Mouse (Mus musculus): ENCODE measurements around the gene Usp6nl. TPM values are rescaled to one million over a fixed set of nuclear protein-coding genes. Genes with fewer than 3 reads are reported as not detected.

Usp6nl gene
- total RNA-seq, 2 experiments from 2014 or later = 6.3 to 6.7 TPM

DNA sequence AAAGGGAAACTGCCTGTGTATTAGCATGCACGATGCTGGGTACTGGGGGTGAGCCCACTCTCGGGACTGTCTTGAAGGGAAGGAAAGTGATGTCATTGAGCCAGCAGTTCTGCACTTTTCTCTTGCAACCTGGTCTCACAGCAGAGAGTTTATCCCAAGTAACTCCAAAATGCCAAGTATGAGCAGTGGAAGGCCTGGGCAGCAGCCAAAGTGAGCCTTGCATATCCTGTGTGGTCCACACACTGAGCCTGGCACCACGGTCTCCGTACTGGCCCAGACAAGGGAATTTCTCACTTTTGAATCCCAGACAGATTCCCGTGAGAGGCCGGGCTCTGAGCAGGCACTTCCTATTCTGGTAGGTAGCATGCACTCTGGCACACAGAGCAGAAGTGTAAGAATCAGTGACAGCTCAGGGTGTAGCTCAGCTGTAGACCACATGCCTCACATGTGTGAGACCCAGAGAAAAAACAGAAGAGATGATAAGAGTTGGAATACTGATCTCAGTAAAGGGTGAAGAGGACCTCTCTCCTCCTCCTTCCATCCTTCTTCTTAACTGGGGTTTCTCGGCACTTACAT lies 132.6 kb downstream of the Usp6nl start:
- intact Hi-C loops (cut with DNase I) = no loop called here

DNA sequence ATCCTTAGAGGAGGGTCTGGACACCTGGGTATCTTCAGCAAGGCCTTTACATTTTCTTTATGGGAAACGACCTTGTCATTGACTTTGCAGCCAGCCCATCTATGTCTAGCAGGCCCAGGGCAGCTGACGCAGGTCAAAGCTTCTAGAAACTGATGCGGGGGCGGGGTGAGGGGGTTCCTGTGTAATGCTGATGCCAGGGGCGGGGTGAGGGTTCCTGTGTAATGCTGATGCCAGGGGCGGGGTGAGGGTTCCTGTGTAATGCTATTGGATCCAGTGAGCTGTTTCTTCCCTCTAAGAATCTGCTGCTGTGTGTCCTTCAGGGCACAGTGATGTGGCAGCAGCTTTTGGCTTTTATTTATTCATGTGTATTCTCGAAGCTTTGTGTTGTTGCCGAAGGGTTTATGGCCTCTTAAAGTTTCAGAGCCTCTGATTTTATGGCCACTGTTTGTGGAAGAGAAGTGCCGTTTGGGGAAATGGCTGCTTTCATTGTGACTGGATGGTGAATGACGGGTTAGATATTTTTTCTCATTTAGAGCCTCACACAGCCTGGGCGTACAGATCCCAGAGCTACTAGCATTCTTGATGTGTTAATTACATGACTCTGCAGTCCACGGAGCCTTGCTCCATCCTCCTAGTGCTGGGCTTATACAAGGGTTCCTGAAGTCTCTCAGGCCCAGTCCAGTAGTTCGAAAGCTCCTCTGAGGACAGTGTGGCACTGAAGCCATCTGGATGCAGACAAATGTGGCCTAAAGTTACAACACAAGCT lies 137.0 kb downstream of the Usp6nl start:
- DNase-seq (ENCODE audit: low spot score) = no peak
- intact Hi-C loops (cut with DNase I) = no loop called here

More for the DNA sequence above, 132.6 kb downstream of the Usp6nl start:
- no peak for DNase-seq (ENCODE audit: low spot score)

DNA sequence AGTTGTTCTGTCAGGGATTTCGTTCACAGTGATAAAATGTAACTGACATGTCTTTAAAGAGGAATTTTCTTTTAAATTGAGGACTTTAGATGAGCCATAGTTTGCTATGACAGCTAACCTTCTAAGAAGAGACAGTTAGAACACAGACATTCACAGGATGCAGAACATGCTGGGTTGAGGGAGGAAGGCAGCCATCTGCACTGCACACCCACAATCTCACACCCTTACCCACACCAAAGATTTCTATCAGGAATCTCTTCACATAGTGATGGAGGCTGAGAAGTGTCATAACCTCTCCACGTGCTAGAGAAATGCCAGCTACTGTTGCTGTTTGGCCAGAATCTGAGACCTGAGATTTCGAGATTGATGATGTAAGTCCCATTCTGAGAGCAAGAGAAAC lies 139.8 kb downstream of the Usp6nl start:
- no peak for DNase-seq (ENCODE audit: low spot score)
- intact Hi-C loops (cut with DNase I) = no loop called here

DNA sequence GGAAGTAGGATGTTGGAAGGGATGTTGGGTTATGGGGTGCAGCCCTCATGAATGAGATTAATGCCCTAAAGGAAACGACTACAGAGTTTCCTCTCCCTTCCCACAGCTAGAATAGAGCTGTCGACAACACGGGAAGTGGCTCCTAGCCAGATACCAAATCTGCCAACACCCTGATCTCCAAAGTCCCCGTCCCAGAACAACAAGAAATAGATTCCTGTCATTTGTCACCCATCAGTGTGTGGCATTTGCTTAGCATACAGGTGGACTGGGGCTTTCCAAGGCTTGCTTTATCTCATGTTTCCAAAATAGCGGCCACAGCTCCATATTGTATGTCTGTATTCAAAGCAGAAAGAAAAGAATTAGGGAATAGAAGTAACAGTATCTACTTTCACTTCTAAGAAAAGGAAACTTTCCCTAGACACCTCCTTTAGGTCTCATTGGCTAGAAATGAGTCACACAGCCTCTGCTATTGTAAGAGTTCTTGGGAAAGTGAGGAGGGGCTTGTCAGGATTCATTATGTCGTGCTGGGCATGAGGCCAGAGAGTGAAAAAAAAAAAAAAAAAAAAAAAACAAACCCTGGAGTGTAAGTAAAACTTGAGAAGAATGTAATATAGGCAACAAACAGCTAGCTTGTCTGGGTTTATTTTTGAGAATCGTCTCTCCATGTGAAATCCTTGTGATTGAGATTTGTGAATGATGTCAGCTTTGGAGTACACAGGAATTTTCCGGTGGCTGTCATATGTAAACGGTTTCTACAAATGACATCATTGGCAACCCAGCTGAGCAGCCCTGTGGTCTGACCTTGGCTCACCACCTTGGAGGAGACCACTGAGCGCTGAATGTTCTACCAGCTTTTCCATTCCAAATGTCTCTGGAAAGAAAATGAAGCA lies 141.6 kb downstream of the Usp6nl start:
- intact Hi-C loops (cut with DNase I) = no loop called here
- DNase-seq (ENCODE audit: low spot score) = peak; percentile 26

DNA sequence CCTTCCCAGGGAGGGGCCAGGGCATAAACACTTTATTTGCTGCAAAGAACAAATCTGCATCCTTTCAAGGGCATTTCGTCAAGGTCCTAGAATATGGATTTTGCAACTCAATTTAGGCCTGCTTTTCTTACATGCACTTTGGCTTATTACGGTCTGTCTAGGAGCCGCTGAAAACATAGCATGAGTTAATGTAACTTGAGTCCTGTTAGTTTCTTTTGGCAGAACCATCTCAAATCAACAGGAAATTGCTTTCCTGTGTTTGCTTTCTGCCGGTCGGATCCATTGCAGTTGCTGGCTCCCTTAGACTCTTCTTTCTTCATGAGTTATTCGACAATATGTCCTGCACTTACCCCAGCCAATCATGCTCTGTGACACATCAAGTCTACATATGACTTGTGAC lies 143.9 kb downstream of the Usp6nl start:
- no peak for DNase-seq (ENCODE audit: low spot score)
- intact Hi-C loops (cut with DNase I) = loop anchor here (5.0 kb wide), 2 partner anchors 76 to 249 kb away; no protein-coding TSS in a partner anchor

DNA sequence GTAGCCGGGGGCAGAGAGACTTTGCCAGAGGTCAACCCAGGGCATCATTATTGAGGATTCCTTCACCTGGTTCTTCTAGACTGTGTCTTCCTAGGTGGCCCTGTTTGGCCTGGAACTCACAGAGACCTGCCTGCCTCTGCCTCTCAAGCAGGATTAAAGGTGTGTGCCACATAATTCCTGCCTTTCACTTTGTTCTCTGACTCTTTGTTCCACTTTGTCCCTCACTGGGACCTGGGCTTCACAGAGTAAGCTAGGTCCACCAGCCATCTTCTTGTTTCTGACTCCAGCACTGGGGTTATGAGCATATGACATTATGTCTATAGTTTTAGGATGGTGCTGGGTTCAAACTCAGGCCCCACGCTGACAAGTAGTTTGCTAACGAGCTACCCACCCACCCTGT lies 144.9 kb downstream of the Usp6nl start:
- no peak for DNase-seq (ENCODE audit: low spot score)
- intact Hi-C loops (cut with DNase I) = loop anchor here (5.0 kb wide), 2 partner anchors 75 to 250 kb away; no protein-coding TSS in a partner anchor

DNA sequence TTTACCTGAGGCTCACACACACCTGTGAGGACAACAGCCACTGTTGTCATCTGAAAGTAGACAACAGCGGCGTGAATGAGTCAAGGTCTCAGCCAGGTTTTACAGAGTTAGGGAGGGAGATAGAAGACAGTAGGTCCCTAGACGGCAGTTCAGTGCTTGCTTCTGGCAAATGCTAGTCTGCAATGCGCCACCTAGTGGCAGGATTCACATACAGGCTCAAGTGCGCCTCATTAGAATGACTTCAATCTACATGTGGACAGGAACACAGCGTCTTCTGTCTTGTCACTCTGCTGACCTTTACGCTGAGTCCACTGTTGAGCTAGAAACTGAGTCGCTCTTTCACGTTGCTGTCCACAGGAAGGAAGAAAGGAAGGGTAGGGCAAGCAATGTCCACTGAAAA lies 146.7 kb downstream of the Usp6nl start:
- intact Hi-C loops (cut with DNase I) = loop anchor here (2.0 to 5.0 kb wide), 3 partner anchors 32 to 252 kb away; no protein-coding TSS in a partner anchor
- no peak for DNase-seq (ENCODE audit: low spot score)

DNA sequence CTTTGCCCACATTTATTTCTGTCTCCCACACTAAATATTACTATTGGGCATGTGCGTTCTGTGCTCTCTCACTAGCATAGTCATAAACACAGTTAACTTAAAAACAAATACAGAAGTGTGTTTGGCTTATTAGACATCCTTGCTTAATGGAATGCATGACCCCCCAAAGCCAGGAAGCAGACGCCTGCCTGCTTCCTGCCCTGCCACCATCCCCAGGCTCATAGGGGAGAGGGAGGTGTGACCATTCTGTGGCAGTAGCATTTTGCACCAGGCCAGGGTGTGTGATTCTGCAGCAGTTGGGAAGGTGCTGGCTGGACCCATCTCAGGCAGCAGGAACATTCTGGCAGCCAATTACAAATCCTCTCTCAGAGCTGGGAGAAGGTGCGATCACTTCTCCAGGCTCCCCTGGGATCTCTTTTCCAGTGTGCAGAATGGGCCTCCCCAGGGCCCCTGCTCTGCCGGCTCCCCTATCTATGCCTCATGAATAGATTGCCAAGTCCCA lies 148.7 kb downstream of the Usp6nl start:
- DNase-seq (ENCODE audit: low spot score) = no peak
- intact Hi-C loops (cut with DNase I) = no loop called here

DNA sequence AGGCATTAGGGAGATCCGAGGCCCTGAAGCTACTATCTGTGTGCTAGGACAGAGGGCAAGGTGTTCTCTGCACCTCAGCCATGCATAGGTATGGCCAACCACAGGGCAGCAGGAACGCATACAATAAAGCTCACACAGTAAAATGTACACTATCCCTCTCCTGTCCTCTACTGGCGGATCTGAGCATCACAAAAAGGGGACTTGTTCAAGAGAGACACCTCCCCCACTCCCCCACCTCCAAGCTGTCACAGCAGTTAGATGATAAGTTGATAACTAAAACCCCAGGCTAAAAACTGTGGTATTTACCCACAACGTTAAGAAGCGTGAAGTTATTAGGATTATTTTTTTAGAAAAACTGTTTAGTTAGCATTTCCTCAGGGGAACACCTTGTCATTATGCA lies 151.4 kb downstream of the Usp6nl start:
- intact Hi-C loops (cut with DNase I) = no loop called here

DNA sequence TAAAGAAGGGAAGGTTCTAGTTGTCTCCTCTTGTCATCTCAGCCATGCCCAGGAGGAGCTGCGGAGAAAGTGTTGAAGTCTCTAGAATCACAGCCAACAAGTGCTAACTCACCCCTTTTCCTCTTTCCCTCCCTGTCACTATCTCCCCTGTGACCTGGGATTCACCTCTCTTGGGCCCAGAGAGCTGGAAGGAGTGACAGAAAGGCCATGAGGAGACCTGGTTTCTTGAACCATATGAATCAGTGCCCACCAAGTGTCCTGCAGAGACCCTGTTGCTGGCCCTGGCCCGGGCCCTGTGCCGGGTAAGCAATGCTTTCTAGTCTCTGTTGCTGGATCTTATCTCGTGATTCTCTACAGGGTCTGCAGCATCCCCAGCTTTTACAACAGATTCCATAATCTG lies 155.4 kb downstream of the Usp6nl start:
- DNase-seq (ENCODE audit: low spot score) = no peak
- intact Hi-C loops (cut with DNase I) = no loop called here

More for the DNA sequence above, 151.4 kb downstream of the Usp6nl start:
- DNase-seq (ENCODE audit: low spot score) = no peak

DNA sequence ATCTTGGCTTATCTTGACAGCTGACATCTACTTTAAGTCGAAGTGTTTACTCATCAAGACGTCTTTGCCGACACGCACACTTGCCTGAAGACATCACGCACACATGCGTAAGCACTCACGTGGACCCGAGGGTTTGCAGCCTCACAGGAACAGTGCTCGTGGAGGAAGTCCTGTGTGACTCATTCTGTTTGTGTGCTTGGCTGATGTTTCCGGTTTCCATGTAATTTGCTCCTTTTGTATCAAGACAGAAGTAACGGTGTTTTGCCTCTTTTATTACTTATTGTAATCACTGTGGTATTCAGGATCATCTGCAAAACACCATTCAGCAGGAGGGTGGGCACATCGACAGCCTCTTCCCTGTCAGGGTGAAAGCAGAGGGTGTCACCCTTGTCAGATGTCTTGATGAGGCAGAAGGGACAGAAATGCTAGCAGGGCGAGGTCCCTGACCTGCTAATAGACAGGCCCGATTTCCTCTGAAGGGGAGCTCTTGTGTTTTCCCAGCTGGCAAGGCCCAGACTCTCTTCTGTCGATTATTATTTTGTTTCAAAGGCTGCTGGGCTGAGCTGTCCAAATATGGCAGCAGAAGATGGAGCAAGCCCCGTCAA lies 156.0 kb downstream of the Usp6nl start:
- peak; percentile 54 for DNase-seq (ENCODE audit: low spot score)
- intact Hi-C loops (cut with DNase I) = no loop called here

DNA sequence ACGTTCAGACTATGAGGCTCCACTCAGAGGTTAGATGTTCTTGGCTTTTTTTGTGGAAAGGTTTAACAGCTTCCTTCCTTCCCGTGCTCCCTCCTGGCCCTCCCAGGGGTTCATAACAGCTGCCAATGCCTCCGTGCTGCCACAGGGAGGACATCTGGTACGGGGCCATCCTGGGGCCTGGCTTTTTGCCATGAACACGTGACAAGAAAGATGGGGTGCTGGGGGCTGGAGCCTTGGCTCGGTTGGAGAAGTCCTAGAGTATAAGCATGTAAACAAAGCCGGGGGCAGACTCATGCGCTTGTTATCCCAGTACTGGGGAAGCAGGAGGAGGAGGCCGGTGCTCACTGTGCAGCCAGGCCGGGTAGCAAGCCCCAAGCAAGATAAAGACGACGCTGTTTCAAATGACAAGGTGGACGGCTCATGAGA lies 156.5 kb downstream of the Usp6nl start:
- DNase-seq (ENCODE audit: low spot score) = peak; percentile 82
- intact Hi-C loops (cut with DNase I) = no loop called here

DNA sequence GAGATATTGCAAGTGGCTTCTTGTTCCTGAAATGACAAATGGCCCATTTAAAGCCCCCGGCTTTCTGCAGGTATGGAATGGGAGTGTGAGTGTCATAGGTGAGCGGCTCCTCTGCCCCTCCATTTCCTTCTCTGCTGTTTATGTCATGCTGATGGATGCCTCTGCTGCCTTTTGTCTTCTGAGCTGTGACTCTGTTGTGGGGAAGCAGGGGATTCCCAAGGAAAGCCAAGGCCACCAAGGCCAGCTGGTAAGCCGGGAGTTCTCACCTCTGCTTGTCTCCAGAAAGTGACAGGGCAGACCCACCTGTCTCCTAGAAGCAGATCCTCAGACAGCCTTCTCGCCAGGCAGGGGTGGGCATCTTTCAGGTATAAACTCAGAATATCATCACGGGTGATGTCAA lies 157.2 kb downstream of the Usp6nl start:
- no peak for DNase-seq (ENCODE audit: low spot score)
- intact Hi-C loops (cut with DNase I) = loop anchor here (5.0 kb wide), 1 partner anchor 63 kb away; no protein-coding TSS in a partner anchor

DNA sequence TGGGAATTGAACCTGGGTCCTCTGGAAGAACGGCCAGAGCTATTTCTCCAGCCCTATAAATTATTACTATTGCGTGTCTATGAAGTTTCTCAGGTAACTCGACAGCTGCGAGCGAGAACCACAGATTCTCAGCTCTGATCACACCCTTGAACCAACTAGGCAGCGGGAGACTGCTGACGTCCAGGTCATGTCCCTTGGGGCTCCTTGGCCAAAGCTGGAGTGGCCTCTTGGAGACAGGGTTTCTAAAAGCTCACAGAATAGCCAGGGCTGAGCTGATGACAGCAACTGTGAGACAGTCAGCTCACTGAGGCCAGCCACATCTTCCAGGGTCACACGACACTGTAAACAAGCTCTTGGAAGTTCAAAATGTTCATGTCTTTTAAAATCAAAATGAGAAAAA lies 159.5 kb downstream of the Usp6nl start:
- intact Hi-C loops (cut with DNase I) = loop anchor here (5.0 kb wide), 1 partner anchor 60 kb away; no protein-coding TSS in a partner anchor
- DNase-seq (ENCODE audit: low spot score) = no peak

DNA sequence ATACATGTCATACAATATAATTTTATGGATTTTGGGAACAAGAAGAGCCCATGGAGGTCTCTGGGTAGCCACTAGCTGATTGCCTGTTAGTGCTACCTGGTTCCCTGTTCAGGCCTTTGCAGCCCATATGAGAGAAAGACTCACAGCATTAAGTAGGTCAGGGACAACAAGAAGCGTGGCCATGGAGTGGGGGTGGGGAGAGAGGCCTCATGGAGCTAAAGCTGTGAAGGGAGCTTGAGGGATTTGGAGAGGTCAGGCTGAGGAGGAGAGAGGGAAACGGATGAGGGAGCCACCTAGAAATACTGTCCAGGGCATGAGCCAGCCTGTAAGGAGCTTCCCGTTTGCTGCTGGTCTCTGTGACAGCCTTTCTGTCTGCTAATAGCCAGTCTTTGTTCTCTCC lies 159.9 kb downstream of the Usp6nl start:
- intact Hi-C loops (cut with DNase I) = loop anchor here (5.0 kb wide), 1 partner anchor 60 kb away; no protein-coding TSS in a partner anchor

DNA sequence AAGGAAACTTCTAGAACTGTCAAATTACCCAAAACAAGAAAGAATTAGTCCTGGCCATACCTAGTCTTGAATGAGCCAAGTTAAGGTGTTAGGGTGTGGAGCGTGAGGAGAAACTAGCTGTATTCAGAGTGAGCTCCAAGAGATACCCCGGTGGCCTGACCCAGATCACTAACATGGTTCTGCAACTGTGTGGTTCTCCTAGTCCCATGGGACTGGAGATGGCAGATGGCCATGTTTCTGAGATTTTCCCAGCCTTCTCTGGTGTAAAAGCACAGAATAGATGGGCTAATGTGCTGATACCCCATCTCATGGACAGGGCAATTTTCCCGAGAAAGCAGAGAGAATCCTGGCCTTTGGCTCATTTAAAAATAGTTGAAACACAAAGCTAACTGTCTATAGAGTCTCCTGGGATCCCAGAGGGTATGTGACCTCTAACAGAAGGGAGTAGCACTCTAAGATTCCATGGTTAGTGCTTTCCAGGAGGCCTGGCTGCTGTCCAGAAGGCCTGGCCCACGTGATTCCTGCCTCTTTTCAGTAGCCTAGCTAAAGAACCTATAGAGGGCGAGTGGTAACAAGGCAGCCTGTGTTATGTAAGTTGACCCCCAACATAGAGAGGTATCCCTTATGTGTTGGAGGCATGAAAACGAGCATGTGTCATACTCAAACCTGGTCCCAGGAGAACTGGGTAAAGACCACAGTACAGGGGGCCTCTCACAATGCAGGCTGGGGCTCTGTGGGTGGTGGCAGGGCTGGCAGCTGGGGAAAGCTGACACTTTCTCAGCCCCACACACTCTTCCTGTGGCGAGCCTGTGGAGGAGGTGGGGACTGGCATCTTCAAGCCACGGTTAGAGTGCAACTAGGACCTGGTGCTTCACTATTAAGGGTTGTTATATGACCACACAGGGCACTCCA lies 160.9 kb downstream of the Usp6nl start:
- intact Hi-C loops (cut with DNase I) = loop anchor here (5.0 kb wide), 1 partner anchor 59 kb away; no protein-coding TSS in a partner anchor

More for the DNA sequence above, 159.9 kb downstream of the Usp6nl start:
- DNase-seq (ENCODE audit: low spot score) = no peak

DNA sequence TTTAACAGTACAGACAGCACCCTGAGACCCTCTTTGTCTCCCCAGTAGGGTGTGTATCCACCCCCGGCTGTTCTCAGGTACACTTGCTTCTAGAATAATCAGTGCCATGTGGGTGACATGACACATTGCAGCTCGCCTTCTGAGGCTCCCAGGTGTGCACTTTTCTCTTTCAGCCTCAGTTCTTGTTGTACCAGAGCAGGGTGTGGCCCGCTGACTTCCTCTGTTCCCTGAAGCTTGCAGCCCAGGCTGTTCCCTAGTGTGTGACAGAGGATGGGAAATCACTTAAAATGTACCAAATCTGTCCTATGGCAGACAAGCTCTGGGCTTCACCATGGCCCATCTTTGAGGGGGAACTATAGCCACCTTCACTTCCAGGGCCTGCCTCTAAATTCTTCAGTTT lies 161.7 kb downstream of the Usp6nl start:
- intact Hi-C loops (cut with DNase I) = loop anchor here (5.0 kb wide), 1 partner anchor 58 kb away; no protein-coding TSS in a partner anchor
- no peak for DNase-seq (ENCODE audit: low spot score)

More for the DNA sequence above, 160.9 kb downstream of the Usp6nl start:
- peak; percentile 42 for DNase-seq (ENCODE audit: low spot score)

Measured in heart, postnatal 25 days (tissue).